30 mouse cellular contexts compared by ENCODE assay signal in the genomic region with DNA sequence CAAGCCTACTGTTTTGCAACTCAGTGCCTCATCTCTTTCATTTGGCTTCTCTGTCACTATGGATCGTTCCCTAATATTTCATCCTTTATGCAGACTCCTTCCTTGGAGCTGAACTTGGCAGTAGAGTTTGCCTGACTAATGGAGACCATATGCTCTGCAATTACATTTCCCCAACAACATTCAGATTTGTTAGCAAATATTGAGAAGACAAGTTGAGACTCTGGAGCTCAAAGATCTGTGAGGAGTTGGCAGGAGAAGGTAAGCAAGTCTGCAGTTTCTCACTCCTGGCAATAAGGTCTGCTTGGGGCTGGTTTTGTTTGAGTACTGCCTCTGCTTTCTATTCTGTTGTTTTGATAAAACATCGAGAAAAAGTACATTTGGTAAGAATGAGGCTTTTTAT.
A peak's percentile ranks its signal among the peaks of the same experiment; 100 is the strongest.
DNase-seq lines count a peak whose midpoint lies in the region; ATAC-seq and TF ChIP-seq lines count a peak whose summit lies in the region.
"Had no signal": no experiment of that assay in that cellular context is flagged by ENCODE, and none has a peak within 500 bp of the region (broad histone marks: within the 10 kb centered on the region; RNA-seq: fewer than 3 reads in every experiment).

No protein-coding gene starts in this region.

- peak overlapping the region; percentile 56; the same call in 1 of the 2 replicates for H3K27ac ChIP-seq in stomach, embryonic 16.5 days (ENCODE audit: low read length)
- H3K27ac ChIP-seq in stomach, postnatal 0 days (replicated peaks), result no peak overlapping the region
- peak overlapping the region; percentile 39 for H3K27ac ChIP-seq in embryonic facial prominence, embryonic 13.5 days
- H3K27ac ChIP-seq: embryonic facial prominence, embryonic 12.5 days; hindbrain, postnatal 0 days; layer of hippocampus, adult 2 months; limb, embryonic 13.5 days; liver, embryonic 15.5 days; lung, embryonic 15.5 days; neural tube, embryonic 13.5 days; stomach, embryonic 15.5 days had no signal

- no peak overlapping the region for H3K9ac ChIP-seq in stomach, embryonic 16.5 days (ENCODE audit: low read length)
- H3K9ac ChIP-seq in stomach, postnatal 0 days (ENCODE audit: low read length), result no peak overlapping the region
- H3K9ac ChIP-seq in embryonic facial prominence, embryonic 13.5 days, result no peak overlapping the region
- H3K9ac ChIP-seq: embryonic facial prominence, embryonic 12.5 days; heart, embryonic 12.5 days; limb, embryonic 13.5 days; liver, embryonic 15.5 days; lung, embryonic 15.5 days; neural tube, embryonic 13.5 days; stomach, embryonic 15.5 days had no signal

- no peak for TF ChIP-seq CTCF in stomach, postnatal 0 days (IDR thresholded peaks at IDR 0.05; ENCODE audit: low read depth)

- no peaks in the 10 kb centered on the region for H3K4me1 ChIP-seq in stomach, embryonic 16.5 days (ENCODE audit: control insufficient read depth, insufficient read depth, low read length)
- no peaks in the 10 kb centered on the region for H3K4me1 ChIP-seq in stomach, postnatal 0 days (replicated peaks; ENCODE audit: control insufficient read depth, insufficient read depth)
- 0 out of 2 replicates have a peak, but pooled peaks cover 9% of the 10 kb centered on the region for H3K4me1 ChIP-seq in embryonic facial prominence, embryonic 13.5 days
- H3K4me1 ChIP-seq: embryonic facial prominence, embryonic 12.5 days; heart, embryonic 12.5 days; liver, embryonic 15.5 days; lung, embryonic 15.5 days; neural tube, embryonic 13.5 days; stomach, embryonic 15.5 days had no signal

- H3K9me3 ChIP-seq in stomach, embryonic 16.5 days (replicated peaks; ENCODE audit: control insufficient read depth, low read length), result no peaks in the 10 kb centered on the region
- no peaks in the 10 kb centered on the region for H3K9me3 ChIP-seq in stomach, postnatal 0 days (ENCODE audit: control insufficient read depth, low read length)
- no peaks in the 10 kb centered on the region for H3K9me3 ChIP-seq in embryonic facial prominence, embryonic 13.5 days
- H3K9me3 ChIP-seq: embryonic facial prominence, embryonic 12.5 days; heart, embryonic 12.5 days; limb, embryonic 13.5 days; liver, embryonic 15.5 days; lung, embryonic 15.5 days; neural tube, embryonic 13.5 days; stomach, embryonic 15.5 days had no signal

- TF ChIP-seq EP300 in stomach, postnatal 0 days (optimal IDR thresholded peaks at IDR 0.05), result no peak

- no peaks in the 10 kb centered on the region for H3K36me3 ChIP-seq in stomach, embryonic 16.5 days (ENCODE audit: control insufficient read depth, insufficient read depth, low read length)
- H3K36me3 ChIP-seq in stomach, postnatal 0 days (ENCODE audit: control insufficient read depth, insufficient read depth, low read length), result no peaks in the 10 kb centered on the region
- no peaks in the 10 kb centered on the region for H3K36me3 ChIP-seq in embryonic facial prominence, embryonic 13.5 days
- H3K36me3 ChIP-seq: embryonic facial prominence, embryonic 12.5 days; heart, embryonic 12.5 days; limb, embryonic 13.5 days; liver, embryonic 15.5 days; lung, embryonic 15.5 days; neural tube, embryonic 13.5 days; stomach, embryonic 15.5 days had no signal

- WGBS in stomach, embryonic 16.5 days, result 53% methylated on average over 2 of the region's 2 CpGs
- WGBS in stomach, postnatal 0 days, result 35% methylated on average over 2 of the region's 2 CpGs
- WGBS in embryonic facial prominence, embryonic 13.5 days, result 34% methylated on average over 2 of the region's 2 CpGs

- no peak overlapping the region for H3K4me3 ChIP-seq in stomach, embryonic 16.5 days (replicated peaks; ENCODE audit: low read length)
- H3K4me3 ChIP-seq in stomach, postnatal 0 days (ENCODE audit: low read depth, low read length), result no peak overlapping the region
- no peak overlapping the region for H3K4me3 ChIP-seq in embryonic facial prominence, embryonic 13.5 days
- H3K4me3 ChIP-seq: embryonic facial prominence, embryonic 12.5 days; heart, embryonic 12.5 days; layer of hippocampus, adult 2 months; limb, embryonic 13.5 days; liver, embryonic 15.5 days; lung, embryonic 15.5 days; myocyte; neural tube, embryonic 13.5 days; stomach, embryonic 15.5 days had no signal

- no peak overlapping the region for H3K4me2 ChIP-seq in stomach, embryonic 16.5 days (ENCODE audit: low read depth, low read length)
- no peak overlapping the region for H3K4me2 ChIP-seq in stomach, postnatal 0 days (replicated peaks; ENCODE audit: low read depth)
- H3K4me2 ChIP-seq in embryonic facial prominence, embryonic 13.5 days, result no peak overlapping the region
- H3K4me2 ChIP-seq: embryonic facial prominence, embryonic 12.5 days; heart, embryonic 12.5 days; limb, embryonic 13.5 days; liver, embryonic 15.5 days; lung, embryonic 15.5 days; neural tube, embryonic 13.5 days; stomach, embryonic 15.5 days had no signal

- peak; percentile 16; the same call in 1 of the 2 replicates for ATAC-seq in frontal cortex, adult (ENCODE audit: low TSS enrichment)
- ATAC-seq in stomach, embryonic 16.5 days (ENCODE audit: insufficient read depth, low FRiP score), result peak; percentile 56; the same call in 1 of the 2 replicates
- ATAC-seq in stomach, postnatal 0 days (ENCODE audit: low FRiP score, low TSS enrichment), result no peak
- ATAC-seq in embryonic facial prominence, embryonic 13.5 days (ENCODE audit: insufficient number of reproducible peaks, insufficient read depth, low FRiP score, low TSS enrichment, low read depth), result no peak
- ATAC-seq: hindbrain, postnatal 0 days; intestine, embryonic 16.5 days; midbrain, embryonic 16.5 days had no signal

- no peak for DNase-seq in frontal cortex, postnatal 10 days (ENCODE audit: low spot score in 2 of 2)
- DNase-seq in stomach, postnatal 0 days (ENCODE audit: low spot score), result no peak
- DNase-seq in embryo, embryonic 10.5 days (ENCODE audit: low spot score), result no peak
- DNase-seq in right cerebral cortex, postnatal 10 days (ENCODE audit: low spot score in 2 of 2), result no peak
- DNase-seq: adrenal gland, postnatal 14 days; cerebellum, adult 11 months; cerebellum, adult 9-11 months; heart, adult 18-20 months; heart, postnatal 10 days; kidney, postnatal 25 days; layer of hippocampus, postnatal 36 days; lung, postnatal 36 days; right cerebral cortex, postnatal 4 days; thymus, adult 2 months; thymus, postnatal 4 days had no signal

- no peaks in the 10 kb centered on the region for H3K27me3 ChIP-seq in stomach, embryonic 16.5 days (ENCODE audit: control insufficient read depth, insufficient read depth, low read length)
- no peaks in the 10 kb centered on the region for H3K27me3 ChIP-seq in stomach, postnatal 0 days (ENCODE audit: control insufficient read depth, insufficient read depth, low read length)
- H3K27me3 ChIP-seq in embryonic facial prominence, embryonic 13.5 days, result no peaks in the 10 kb centered on the region
- H3K27me3 ChIP-seq: embryonic facial prominence, embryonic 12.5 days; heart, embryonic 12.5 days; limb, embryonic 13.5 days; liver, embryonic 15.5 days; lung, embryonic 15.5 days; neural tube, embryonic 13.5 days; stomach, embryonic 15.5 days had no signal

Comparison
In these comparisons a context has a peak if more than half of its experiments do, and no peak if none do; other contexts are left out.
1. ATAC-seq: peak in frontal cortex, adult (single experiment) and stomach, embryonic 16.5 days (single experiment); none in stomach, postnatal 0 days (single experiment) and embryonic facial prominence, embryonic 13.5 days (single experiment).